Mouse (Mus musculus) liver, embryonic 14.5 days (tissue): ENCODE data around the gene Vamp9. TPM values are rescaled to one million over a fixed set of nuclear protein-coding genes. Genes with fewer than 3 reads are reported as not detected.

Experiments used
- ATAC-seq: fragments of 200-750 bp; cut with Nextera tagmentation; 2 replicates; pipeline ENCODE4 v1.8.0; 2017; ENCODE audit warnings: moderate number of reproducible peaks, mild to moderate bottlenecking, moderate library complexity; ENCODE audit not compliant: insufficient read depth
- DNase-seq, 3 experiments: peaks; one replicate each; pipeline ENCODE4 v3.0.0-alpha.2; 2012 to 2013; ENCODE audit warnings: low read depth in 3 of 3, low spot score in 3 of 3
- H3K27ac ChIP-seq: fragments of 300-500 bp; sonication (generic); 2 replicates; pipeline ENCODE4 v1.5.1; 2014; ENCODE audit warnings: moderate library complexity, mild to moderate bottlenecking, control low read depth, inconsistent platforms
- H3K27me3 ChIP-seq: fragments of 300-500 bp; sonication (generic); 2 replicates; pipeline ENCODE4 v1.6.1; 2014; ENCODE audit warnings: mild to moderate bottlenecking, low read length, moderate library complexity; ENCODE audit not compliant: control insufficient read depth, insufficient read depth
- H3K36me3 ChIP-seq: fragments of 300-500 bp; sonication (generic); replicated peaks from 2 replicates; pipeline ENCODE4 v1.6.1; 2014; ENCODE audit warnings: low read depth; ENCODE audit not compliant: control insufficient read depth, insufficient read depth
- H3K4me1 ChIP-seq, 2 experiments: fragments of 200-500 bp in 1 of 2; fragments of 300-500 bp in 1 of 2; sonication (generic) in 1 of 2; replicated peaks; 2 replicates each; pipeline ENCODE4 v1.6.1; 2012 to 2014; ENCODE audit warnings: antibody characterized with exemption in 1 of 2, inconsistent platforms in 1 of 2, low read length in 1 of 2; ENCODE audit not compliant: control insufficient read depth in 2 of 2, insufficient read depth in 2 of 2
- H3K4me2 ChIP-seq: fragments of 300-500 bp; sonication (generic); 2 replicates; pipeline ENCODE4 v1.6.1; 2014; ENCODE audit warnings: low read depth, mild to moderate bottlenecking, control low read depth, moderate library complexity
- H3K4me3 ChIP-seq, 2 experiments: fragments of 200-500 bp in 1 of 2; fragments of 300-500 bp in 1 of 2; sonication (generic) in 1 of 2; 2 replicates each; pipeline ENCODE4 v1.5.1; 2012 to 2014; ENCODE audit warnings: low read depth in 2 of 2, low read length in 2 of 2, mild to moderate bottlenecking in 2 of 2, control low read depth in 1 of 2, inconsistent platforms in 1 of 2, moderate library complexity in 1 of 2; ENCODE audit not compliant: insufficient read depth in 1 of 2
- H3K9ac ChIP-seq: fragments of 300-500 bp; sonication (generic); replicated peaks from 2 replicates; pipeline ENCODE4 v1.6.1; 2014; ENCODE audit warnings: mild to moderate bottlenecking, control low read depth, moderate library complexity
- H3K9me3 ChIP-seq: fragments of 300-500 bp; sonication (generic); 2 replicates; pipeline ENCODE4 v1.6.1; 2016; ENCODE audit warnings: low read length, mixed read lengths; ENCODE audit not compliant: control insufficient read depth
- CTCF ChIP-seq: IDR thresholded peaks from 2 replicates; pipeline ENCODE4 v1.5.1; 2016; ENCODE audit warnings: antibody characterized with exemption, low read depth, control low read depth
- EP300 ChIP-seq: IDR thresholded peaks from 2 replicates; pipeline ENCODE4 v1.6.1; 2016; ENCODE audit warnings: antibody characterized with exemption, low read depth
- WGBS: fragments of 180-500 bp; shearing (Covaris S2); extraction: QIAGEN DNeasy Blood & Tissue Kit; methylation state at CpG from one replicate; pipeline ENCODE4 v1.1.7; 2014; ENCODE audit not compliant: insufficient replicate concordance; 5-methylcytosine and 5-hydroxymethylcytosine counted together
- polyA plus RNA-seq, 2 experiments: library from polyadenylated mRNA; depleted of rRNA in 1 of 2; stranded (reverse) in 1 of 2; unstranded in 1 of 2; fragments of >200 nt; fragmentation: Nextera tagmentation in 1 of 2; extraction: Ambion mirVana in 1 of 2; gene quantifications; 2 replicates each; pipeline versions ENCODE4 v1.2.1 to v1.2.3; 2012 to 2014

Vamp9 gene
- polyA plus RNA-seq, 2 experiments = not detected

GRCm38 (mm10) chr5:99959236-99959936 is 53.3 kb downstream of the Vamp9 start:
- ATAC-seq (no peak), DNase-seq (no peak)
- TF ChIP-seq CTCF (no peak), EP300 (no peak)
- Histone ChIP-seq H3K4me3 (no peak overlapping the region), H3K9ac (no peak overlapping the region), H3K4me1 (no peaks in the 10 kb centered on the region), H3K27me3 (no peaks in the 10 kb centered on the region), H3K27ac (no peak overlapping the region), H3K4me2 (no peak overlapping the region), H3K9me3 (no peaks in the 10 kb centered on the region), H3K36me3 (peaks cover 52% of the 10 kb centered on the region)
- WGBS = 83% methylated on average over 2 of the region's 2 CpGs

DNA sequence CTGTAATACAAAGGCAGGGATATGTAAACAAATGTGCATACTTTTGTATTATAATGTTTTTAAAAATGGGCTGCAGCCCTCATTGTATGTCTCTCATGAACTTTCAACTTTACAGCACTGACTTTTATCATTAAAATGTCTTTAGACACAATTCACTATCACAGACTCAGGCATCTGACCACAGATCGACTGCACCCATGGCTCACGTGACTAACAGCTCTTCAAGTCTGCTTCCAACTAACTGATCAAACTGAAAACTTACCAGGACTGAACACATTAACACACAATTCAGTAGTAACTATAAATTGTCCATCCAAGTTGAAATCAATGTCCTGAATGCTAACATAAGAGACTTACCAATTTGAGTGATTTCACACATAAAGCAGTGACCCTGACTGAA is 53.9 kb downstream of the Vamp9 start:
- Histone ChIP-seq H3K36me3 (peaks cover 58% of the 10 kb centered on the region), H3K9ac (no peak overlapping the region), H3K27me3 (no peaks in the 10 kb centered on the region), H3K27ac (no peak overlapping the region), H3K4me3 (no peak overlapping the region), H3K9me3 (no peaks in the 10 kb centered on the region), H3K4me2 (no peak overlapping the region), H3K4me1 (no peaks in the 10 kb centered on the region)
- ATAC-seq (no peak), DNase-seq (no peak)
- WGBS = 43% methylated on average over 2 of the region's 2 CpGs
- no peak for TF ChIP-seq CTCF
- no peak for TF ChIP-seq EP300

- H3K4me3 ChIP-seq = no peak overlapping the region
- H3K4me2 ChIP-seq = peak overlapping the region; percentile 88
- TF ChIP-seq CTCF = no peak
- no peak for TF ChIP-seq EP300
- H3K27me3 ChIP-seq = no peaks in the 10 kb centered on the region
- H3K27ac ChIP-seq = no peak overlapping the region
- 7% methylated on average over 2 of the region's 2 CpGs for WGBS
- peaks cover 10 to 15% of the 10 kb centered on the region in 2 experiments for H3K4me1 ChIP-seq
- no peaks in the 10 kb centered on the region for H3K9me3 ChIP-seq
- ATAC-seq (no peak), DNase-seq (no peak)
- H3K9ac ChIP-seq = no peak overlapping the region
- H3K36me3 ChIP-seq = peaks cover 37% of the 10 kb centered on the region
These were observed 67.9 kb downstream of the Vamp9 start for GRCm38 (mm10) chr5:99973941-99974340.

- ATAC-seq (no peak), DNase-seq (no peak)
- 45% methylated on average over 4 of the region's 4 CpGs for WGBS
- Histone ChIP-seq H3K9me3 (no peaks in the 10 kb centered on the region), H3K27ac (no peak overlapping the region), H3K4me1 (peaks cover 12 to 15% of the 10 kb centered on the region in 2 experiments), H3K4me2 (peak overlapping the region; percentile 88), H3K27me3 (no peaks in the 10 kb centered on the region), H3K4me3 (peak overlapping the region; percentile 31 to 76; a peak in 3 of 4 replicates), H3K9ac (0 out of 2 replicates have a peak overlapping the region, but pooled peaks have one; percentile 4), H3K36me3 (peaks cover 27% of the 10 kb centered on the region)
- TF ChIP-seq CTCF (no peak), EP300 (no peak)
These were observed 69.0 kb downstream of the Vamp9 start for GRCm38 (mm10) chr5:99975061-99975460.

DNA sequence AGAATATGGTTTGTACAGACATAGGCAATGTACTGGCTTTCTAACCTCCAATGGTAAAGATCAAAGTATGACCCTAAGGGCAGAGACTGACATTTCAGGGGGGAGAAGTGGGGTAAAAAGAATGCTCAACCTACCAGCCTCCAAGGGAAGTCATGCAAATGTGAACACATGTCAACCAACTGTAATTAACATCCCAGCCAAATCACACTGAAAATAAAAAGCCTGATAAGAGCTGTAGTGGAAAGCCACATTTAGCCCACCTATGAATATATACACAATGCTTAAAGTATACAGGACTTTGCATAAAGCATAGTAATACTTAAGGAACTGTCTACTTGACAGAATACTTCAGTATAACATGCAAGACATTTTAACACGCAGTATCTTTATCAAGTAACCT is 69.7 kb downstream of the Vamp9 start:
- DNase-seq (no peak), ATAC-seq (no peak)
- 62% methylated on average over 1 of the region's 1 CpGs for WGBS
- Histone ChIP-seq H3K9ac (peak overlapping the region; percentile 47), H3K9me3 (no peaks in the 10 kb centered on the region), H3K4me2 (peak overlapping the region; percentile 88), H3K4me1 (peaks cover 11 to 13% of the 10 kb centered on the region in 2 experiments), H3K27me3 (no peaks in the 10 kb centered on the region), H3K27ac (no peak overlapping the region), H3K4me3 (peak overlapping the region; percentile 76 to 99; a peak in 3 of 4 replicates), H3K36me3 (peaks cover 21% of the 10 kb centered on the region)
- TF ChIP-seq CTCF = no peak
- no peak for TF ChIP-seq EP300
